Mouse (Mus musculus): Measurements from ENCODE around the gene Tspan18. TPM values are rescaled to one million over a fixed set of nuclear protein-coding genes. Genes with fewer than 3 reads are reported as not detected.

Tspan18 gene
- polyA plus RNA-seq, 1 experiment from 2014 or later, result 48.2 TPM

- peak; percentile 52; the same call in 1 of the 2 replicates for ATAC-seq (ENCODE audit: insufficient number of reproducible peaks, insufficient read depth, low FRiP score, low read depth)
Observed at GRCm38 (mm10) chr2:93226606-93227595, 107.4 kb downstream of the Tspan18 start.

GRCm38 (mm10) chr2:93223463-93223862 is 110.8 kb downstream of the Tspan18 start:
- H3K9ac ChIP-seq (ENCODE audit: low read length), result no peak overlapping the region
- no peak overlapping the region for H3K27ac ChIP-seq (replicated peaks in 1 of 2; ENCODE audit: control insufficient read depth in 1 of 2, insufficient read depth in 1 of 2, low read depth in 2 of 2, low read length in 2 of 2)
- no peak overlapping the region for H3K4me2 ChIP-seq (ENCODE audit: low read length)
- peaks cover 8 to 25% of the 10 kb centered on the region in 2 experiments; a peak in 3 of 4 replicates for H3K4me1 ChIP-seq (ENCODE audit: control insufficient read depth in 2 of 2, insufficient read depth in 2 of 2, low read length in 2 of 2)
- ATAC-seq (ENCODE audit: insufficient number of reproducible peaks, insufficient read depth, low FRiP score, low read depth), result no peak
- WGBS, result 29% methylated on average over 6 of the region's 6 CpGs
- peaks cover 34% of the 10 kb centered on the region for H3K36me3 ChIP-seq (ENCODE audit: control insufficient read depth, insufficient read depth, low read length)
- H3K9me3 ChIP-seq (ENCODE audit: control insufficient read depth, low read length), result no peaks in the 10 kb centered on the region
- no peak overlapping the region for H3K4me3 ChIP-seq (ENCODE audit: control insufficient read depth in 1 of 2, insufficient read depth in 1 of 2, low read depth in 1 of 2, low read length in 2 of 2)
- no peaks in the 10 kb centered on the region for H3K27me3 ChIP-seq (ENCODE audit: control insufficient read depth, insufficient read depth, low read length)

More at GRCm38 (mm10) chr2:93226606-93227595, 107.4 kb downstream of the Tspan18 start:
- Histone ChIP-seq H3K9me3 (ENCODE audit: control insufficient read depth, low read length) (no peaks in the 10 kb centered on the region), H3K27ac (replicated peaks in 1 of 2; ENCODE audit: control insufficient read depth in 1 of 2, insufficient read depth in 1 of 2, low read depth in 2 of 2, low read length in 2 of 2) (no peak overlapping the region), H3K36me3 (ENCODE audit: control insufficient read depth, insufficient read depth, low read length) (peaks cover 10% of the 10 kb centered on the region), H3K4me2 (ENCODE audit: low read length) (no peak overlapping the region), H3K9ac (ENCODE audit: low read length) (no peak overlapping the region), H3K4me3 (ENCODE audit: control insufficient read depth in 1 of 2, insufficient read depth in 1 of 2, low read depth in 1 of 2, low read length in 2 of 2) (no peak overlapping the region), H3K27me3 (ENCODE audit: control insufficient read depth, insufficient read depth, low read length) (no peaks in the 10 kb centered on the region), H3K4me1 (ENCODE audit: control insufficient read depth in 2 of 2, insufficient read depth in 2 of 2, low read length in 2 of 2) (peaks cover 10 to 26% of the 10 kb centered on the region in 2 experiments)
- 28% methylated on average over 20 of the region's 20 CpGs for WGBS

GRCm38 (mm10) chr2:93220447-93220846 is 113.9 kb downstream of the Tspan18 start:
- H3K36me3 ChIP-seq (ENCODE audit: control insufficient read depth, insufficient read depth, low read length), result peaks cover 34% of the 10 kb centered on the region
- ATAC-seq (ENCODE audit: insufficient number of reproducible peaks, insufficient read depth, low FRiP score, low read depth), result no peak
- 74% methylated on average over 5 of the region's 5 CpGs for WGBS
- peaks cover 5 to 25% of the 10 kb centered on the region in 2 experiments for H3K4me1 ChIP-seq (ENCODE audit: control insufficient read depth in 2 of 2, insufficient read depth in 2 of 2, low read length in 2 of 2)
- no peaks in the 10 kb centered on the region for H3K9me3 ChIP-seq (ENCODE audit: control insufficient read depth, low read length)
- H3K4me2 ChIP-seq (ENCODE audit: low read length), result no peak overlapping the region
- no peak overlapping the region for H3K4me3 ChIP-seq (ENCODE audit: control insufficient read depth in 1 of 2, insufficient read depth in 1 of 2, low read depth in 1 of 2, low read length in 2 of 2)
- H3K27me3 ChIP-seq (ENCODE audit: control insufficient read depth, insufficient read depth, low read length), result no peaks in the 10 kb centered on the region
- no peak overlapping the region for H3K27ac ChIP-seq (replicated peaks in 1 of 2; ENCODE audit: control insufficient read depth in 1 of 2, insufficient read depth in 1 of 2, low read depth in 2 of 2, low read length in 2 of 2)
- H3K9ac ChIP-seq (ENCODE audit: low read length), result no peak overlapping the region

GRCm38 (mm10) chr2:93219576-93219975 is 114.7 kb downstream of the Tspan18 start:
- Histone ChIP-seq H3K9ac (ENCODE audit: low read length) (no peak overlapping the region), H3K4me2 (ENCODE audit: low read length) (no peak overlapping the region), H3K4me1 (ENCODE audit: control insufficient read depth in 2 of 2, insufficient read depth in 2 of 2, low read length in 2 of 2) (peaks cover 5 to 25% of the 10 kb centered on the region in 2 experiments), H3K9me3 (ENCODE audit: control insufficient read depth, low read length) (no peaks in the 10 kb centered on the region), H3K27me3 (ENCODE audit: control insufficient read depth, insufficient read depth, low read length) (no peaks in the 10 kb centered on the region), H3K27ac (replicated peaks in 1 of 2; ENCODE audit: control insufficient read depth in 1 of 2, insufficient read depth in 1 of 2, low read depth in 2 of 2, low read length in 2 of 2) (no peak overlapping the region), H3K36me3 (ENCODE audit: control insufficient read depth, insufficient read depth, low read length) (peaks cover 34% of the 10 kb centered on the region), H3K4me3 (ENCODE audit: control insufficient read depth in 1 of 2, insufficient read depth in 1 of 2, low read depth in 1 of 2, low read length in 2 of 2) (no peak overlapping the region)
- 95% methylated on average over 3 of the region's 3 CpGs for WGBS
- no peak for ATAC-seq (ENCODE audit: insufficient number of reproducible peaks, insufficient read depth, low FRiP score, low read depth)

GRCm38 (mm10) chr2:93218353-93218990 is 115.8 kb downstream of the Tspan18 start:
- Histone ChIP-seq H3K36me3 (ENCODE audit: control insufficient read depth, insufficient read depth, low read length) (peaks cover 34% of the 10 kb centered on the region), H3K27ac (replicated peaks in 1 of 2; ENCODE audit: control insufficient read depth in 1 of 2, insufficient read depth in 1 of 2, low read depth in 2 of 2, low read length in 2 of 2) (no peak overlapping the region), H3K4me1 (ENCODE audit: control insufficient read depth in 2 of 2, insufficient read depth in 2 of 2, low read length in 2 of 2) (peaks cover 7 to 21% of the 10 kb centered on the region in 2 experiments), H3K4me3 (ENCODE audit: control insufficient read depth in 1 of 2, insufficient read depth in 1 of 2, low read depth in 1 of 2, low read length in 2 of 2) (no peak overlapping the region), H3K9ac (ENCODE audit: low read length) (no peak overlapping the region), H3K4me2 (ENCODE audit: low read length) (no peak overlapping the region), H3K27me3 (ENCODE audit: control insufficient read depth, insufficient read depth, low read length) (no peaks in the 10 kb centered on the region), H3K9me3 (ENCODE audit: control insufficient read depth, low read length) (no peaks in the 10 kb centered on the region)
- ATAC-seq (ENCODE audit: insufficient number of reproducible peaks, insufficient read depth, low FRiP score, low read depth), result no peak
- WGBS, result 68% methylated on average over 7 of the region's 7 CpGs

GRCm38 (mm10) chr2:93217015-93217414 is 117.3 kb downstream of the Tspan18 start:
- WGBS, result 23% methylated on average over 7 of the region's 7 CpGs
- H3K36me3 ChIP-seq (ENCODE audit: control insufficient read depth, insufficient read depth, low read length), result peaks cover 28% of the 10 kb centered on the region
- 0 out of 2 replicates have a peak, but pooled peaks have one; percentile 28 for ATAC-seq (ENCODE audit: insufficient number of reproducible peaks, insufficient read depth, low FRiP score, low read depth)
- H3K4me3 ChIP-seq (ENCODE audit: control insufficient read depth in 1 of 2, insufficient read depth in 1 of 2, low read depth in 1 of 2, low read length in 2 of 2), result no peak overlapping the region
- H3K9me3 ChIP-seq (ENCODE audit: control insufficient read depth, low read length), result no peaks in the 10 kb centered on the region
- no peak overlapping the region for H3K9ac ChIP-seq (ENCODE audit: low read length)
- no peaks in the 10 kb centered on the region for H3K27me3 ChIP-seq (ENCODE audit: control insufficient read depth, insufficient read depth, low read length)
- H3K4me1 ChIP-seq (ENCODE audit: control insufficient read depth in 2 of 2, insufficient read depth in 2 of 2, low read length in 2 of 2), result peaks cover 7 to 20% of the 10 kb centered on the region in 2 experiments
- no peak overlapping the region for H3K4me2 ChIP-seq (ENCODE audit: low read length)
- 0 out of 4 replicates have a peak overlapping the region, but pooled peaks of 1 of the 2 experiments have one; percentile 33 for H3K27ac ChIP-seq (replicated peaks in 1 of 2; ENCODE audit: control insufficient read depth in 1 of 2, insufficient read depth in 1 of 2, low read depth in 2 of 2, low read length in 2 of 2)

- H3K9me3 ChIP-seq (ENCODE audit: control insufficient read depth, low read length), result no peaks in the 10 kb centered on the region
- peaks cover 28% of the 10 kb centered on the region for H3K36me3 ChIP-seq (ENCODE audit: control insufficient read depth, insufficient read depth, low read length)
- H3K4me3 ChIP-seq (ENCODE audit: control insufficient read depth in 1 of 2, insufficient read depth in 1 of 2, low read depth in 1 of 2, low read length in 2 of 2), result no peak overlapping the region
- 83% methylated on average over 10 of the region's 10 CpGs for WGBS
- ATAC-seq (ENCODE audit: insufficient number of reproducible peaks, insufficient read depth, low FRiP score, low read depth), result no peak
- no peak overlapping the region for H3K27ac ChIP-seq (replicated peaks in 1 of 2; ENCODE audit: control insufficient read depth in 1 of 2, insufficient read depth in 1 of 2, low read depth in 2 of 2, low read length in 2 of 2)
- H3K9ac ChIP-seq (ENCODE audit: low read length), result no peak overlapping the region
- no peaks in the 10 kb centered on the region for H3K27me3 ChIP-seq (ENCODE audit: control insufficient read depth, insufficient read depth, low read length)
- H3K4me1 ChIP-seq (ENCODE audit: control insufficient read depth in 2 of 2, insufficient read depth in 2 of 2, low read length in 2 of 2), result peaks cover 7 to 20% of the 10 kb centered on the region in 2 experiments
- no peak overlapping the region for H3K4me2 ChIP-seq (ENCODE audit: low read length)
Observed at GRCm38 (mm10) chr2:93215790-93216189, 118.5 kb downstream of the Tspan18 start.
